Mouse (Mus musculus): Measurements from ENCODE around the gene Sh3d19. TPM values are rescaled to one million over a fixed set of nuclear protein-coding genes. Genes with fewer than 3 reads are reported as not detected.

Gene Sh3d19
- polyA plus RNA-seq (2015; fragmentation: Nextera tagmentation; extraction: Ambion mirVana), result 23.0 and 23.7 TPM in 2 replicates

DNA sequence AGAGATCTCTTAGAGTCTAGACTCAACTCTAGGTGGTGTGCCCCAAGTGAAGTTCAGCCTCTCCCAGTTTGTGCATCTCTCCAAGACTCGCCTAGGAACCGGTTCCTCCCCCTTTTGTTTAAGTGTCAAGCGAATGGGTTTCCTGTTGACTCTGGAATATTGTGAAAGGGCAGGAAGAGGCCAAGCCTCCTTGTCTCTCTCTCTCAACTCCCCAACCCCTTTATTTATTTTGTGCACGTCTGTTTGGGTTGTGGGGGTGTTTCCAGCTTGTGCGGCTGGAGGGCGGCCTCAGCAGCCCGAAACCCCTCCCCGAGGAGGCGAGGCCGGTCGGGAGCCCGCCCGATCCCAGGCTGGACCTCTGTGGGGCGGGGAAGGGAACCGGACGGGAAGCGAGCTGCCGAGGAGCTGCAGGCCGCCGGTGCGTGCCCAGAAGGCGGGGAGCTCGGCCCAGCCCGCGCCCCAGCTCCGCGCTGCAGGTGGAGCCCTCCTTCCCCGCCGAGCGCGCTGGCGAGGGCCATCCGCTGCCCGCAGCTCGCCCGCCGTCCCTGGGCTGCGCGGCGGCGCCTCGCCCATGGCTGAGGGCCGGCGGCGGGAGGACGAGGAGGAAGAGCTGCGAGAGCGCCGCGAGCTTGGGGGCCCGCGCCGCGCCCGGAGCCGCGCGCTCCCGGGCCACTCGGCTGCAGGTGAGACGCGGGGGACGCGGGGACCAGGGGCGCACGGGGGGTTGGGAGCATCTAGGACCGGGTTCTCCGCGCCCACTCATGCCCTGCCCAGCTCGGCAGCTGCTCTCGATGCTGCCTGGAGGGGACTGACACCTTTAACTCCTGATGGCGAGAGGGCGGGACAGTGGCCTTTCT, at the start of gene Sh3d19:
Gene Sh3d19, plus strand, starts transcription at position 368 of the 857 bp plus-strand sequence.
- peak within 1 kb of the TSS; percentile 96 for H3K4me3 ChIP-seq (ENCODE audit: low read depth, low read length)
- H3K9ac ChIP-seq (ENCODE audit: low read length), result peak within 1 kb of the TSS; percentile 91
- H3K9me3 ChIP-seq (ENCODE audit: control insufficient read depth, low read length), result no peaks in the 10 kb centered on the region
- WGBS, result 0% methylated on average over 66 of the region's 73 CpGs
- DNase-seq (ENCODE audit: low spot score), result peak; percentile 93
- peak within 1 kb of the TSS; percentile 81 for H3K4me2 ChIP-seq (replicated peaks; ENCODE audit: low read depth)
- no peaks in the 10 kb centered on the region for H3K36me3 ChIP-seq (ENCODE audit: control insufficient read depth, insufficient read depth, low read length)
- peak within 1 kb of the TSS; percentile 96 for H3K27ac ChIP-seq (replicated peaks)
- TF ChIP-seq EP300 (optimal IDR thresholded peaks at IDR 0.05) (no peak), CTCF (IDR thresholded peaks at IDR 0.05; ENCODE audit: low read depth) (peak; percentile 27)
- no peaks in the 10 kb centered on the region for H3K4me1 ChIP-seq (replicated peaks; ENCODE audit: control insufficient read depth, insufficient read depth)
- peak; percentile 96 for ATAC-seq (ENCODE audit: low FRiP score, low TSS enrichment)
- H3K27me3 ChIP-seq (ENCODE audit: control insufficient read depth, insufficient read depth, low read length), result no peaks in the 10 kb centered on the region

GRCm38 (mm10) chr3:85922331-85922730, 48.6 kb upstream of the Sh3d19 start:
- Histone ChIP-seq H3K4me3 (ENCODE audit: low read depth, low read length) (no peak overlapping the region), H3K27ac (replicated peaks) (no peak overlapping the region), H3K4me2 (replicated peaks; ENCODE audit: low read depth) (no peak overlapping the region), H3K9me3 (ENCODE audit: control insufficient read depth, low read length) (no peaks in the 10 kb centered on the region), H3K27me3 (ENCODE audit: control insufficient read depth, insufficient read depth, low read length) (no peaks in the 10 kb centered on the region), H3K4me1 (replicated peaks; ENCODE audit: control insufficient read depth, insufficient read depth) (no peaks in the 10 kb centered on the region), H3K36me3 (ENCODE audit: control insufficient read depth, insufficient read depth, low read length) (no peaks in the 10 kb centered on the region), H3K9ac (ENCODE audit: low read length) (no peak overlapping the region)
- DNase-seq (ENCODE audit: low spot score), result no peak
- ATAC-seq (ENCODE audit: low FRiP score, low TSS enrichment), result no peak
- TF ChIP-seq EP300 (optimal IDR thresholded peaks at IDR 0.05) (no peak), CTCF (IDR thresholded peaks at IDR 0.05; ENCODE audit: low read depth) (peak; percentile 11; the same call in 1 of the 2 replicates)
- WGBS, result 46% methylated on average over 3 of the region's 3 CpGs

- Histone ChIP-seq H3K4me1 (replicated peaks; ENCODE audit: control insufficient read depth, insufficient read depth) (no peaks in the 10 kb centered on the region), H3K27me3 (ENCODE audit: control insufficient read depth, insufficient read depth, low read length) (no peaks in the 10 kb centered on the region), H3K27ac (replicated peaks) (no peak overlapping the region), H3K4me3 (ENCODE audit: low read depth, low read length) (no peak overlapping the region), H3K9me3 (ENCODE audit: control insufficient read depth, low read length) (no peaks in the 10 kb centered on the region), H3K36me3 (ENCODE audit: control insufficient read depth, insufficient read depth, low read length) (no peaks in the 10 kb centered on the region), H3K9ac (ENCODE audit: low read length) (no peak overlapping the region), H3K4me2 (replicated peaks; ENCODE audit: low read depth) (no peak overlapping the region)
- WGBS, result 86% methylated on average over 8 of the region's 8 CpGs
- no peak for ATAC-seq (ENCODE audit: low FRiP score, low TSS enrichment)
- TF ChIP-seq EP300 (optimal IDR thresholded peaks at IDR 0.05) (no peak), CTCF (IDR thresholded peaks at IDR 0.05; ENCODE audit: low read depth) (no peak)
- DNase-seq (ENCODE audit: low spot score), result no peak
These were observed 47.6 kb upstream of the Sh3d19 start for GRCm38 (mm10) chr3:85923343-85923742.

- H3K36me3 ChIP-seq (ENCODE audit: control insufficient read depth, insufficient read depth, low read length), result no peaks in the 10 kb centered on the region
These were observed 46.7 kb upstream of the Sh3d19 start for GRCm38 (mm10) chr3:85923954-85924945.

GRCm38 (mm10) chr3:85927296-85927695, 43.6 kb upstream of the Sh3d19 start:
- no peak overlapping the region for H3K27ac ChIP-seq (replicated peaks)
- WGBS, result 58% methylated on average over 9 of the region's 9 CpGs
- ATAC-seq (ENCODE audit: low FRiP score, low TSS enrichment) (no peak), DNase-seq (ENCODE audit: low spot score) (no peak)
- H3K9me3 ChIP-seq (ENCODE audit: control insufficient read depth, low read length), result no peaks in the 10 kb centered on the region
- H3K36me3 ChIP-seq (ENCODE audit: control insufficient read depth, insufficient read depth, low read length), result no peaks in the 10 kb centered on the region
- H3K9ac ChIP-seq (ENCODE audit: low read length), result no peak overlapping the region
- TF ChIP-seq CTCF (IDR thresholded peaks at IDR 0.05; ENCODE audit: low read depth) (no peak), EP300 (optimal IDR thresholded peaks at IDR 0.05) (no peak)
- no peaks in the 10 kb centered on the region for H3K4me1 ChIP-seq (replicated peaks; ENCODE audit: control insufficient read depth, insufficient read depth)
- no peak overlapping the region for H3K4me2 ChIP-seq (replicated peaks; ENCODE audit: low read depth)
- H3K4me3 ChIP-seq (ENCODE audit: low read depth, low read length), result no peak overlapping the region
- H3K27me3 ChIP-seq (ENCODE audit: control insufficient read depth, insufficient read depth, low read length), result no peaks in the 10 kb centered on the region

More at GRCm38 (mm10) chr3:85923954-85924945, 46.7 kb upstream of the Sh3d19 start:
- ATAC-seq (ENCODE audit: low FRiP score, low TSS enrichment), result peak; percentile 59; the same call in 1 of the 2 replicates
- TF ChIP-seq EP300 (optimal IDR thresholded peaks at IDR 0.05) (no peak), CTCF (IDR thresholded peaks at IDR 0.05; ENCODE audit: low read depth) (peak; percentile 95)
- H3K4me2 ChIP-seq (replicated peaks; ENCODE audit: low read depth), result peak overlapping the region; percentile 11; the same call in 1 of the 2 replicates
- H3K9ac ChIP-seq (ENCODE audit: low read length), result no peak overlapping the region
- no peak overlapping the region for H3K27ac ChIP-seq (replicated peaks)
- WGBS, result 35% methylated on average over 18 of the region's 18 CpGs
- H3K4me1 ChIP-seq (replicated peaks; ENCODE audit: control insufficient read depth, insufficient read depth), result no peaks in the 10 kb centered on the region
- no peak overlapping the region for H3K4me3 ChIP-seq (ENCODE audit: low read depth, low read length)
- peak; percentile 82 for DNase-seq (ENCODE audit: low spot score)
- H3K27me3 ChIP-seq (ENCODE audit: control insufficient read depth, insufficient read depth, low read length), result no peaks in the 10 kb centered on the region
- H3K9me3 ChIP-seq (ENCODE audit: control insufficient read depth, low read length), result no peaks in the 10 kb centered on the region
